Mouse (Mus musculus): ENCODE results near the gene 4930503B20Rik. TPM values are rescaled to one million over a fixed set of nuclear protein-coding genes. Genes with fewer than 3 reads are reported as not detected.
A peak's percentile ranks its signal among the peaks of the same experiment; 100 is the strongest.

4930503B20Rik gene
- not detected for total RNA-seq (2021)
- long read RNA-seq, experiment 1: 0 reads
- long read RNA-seq, experiment 2: 0 reads

DNA sequence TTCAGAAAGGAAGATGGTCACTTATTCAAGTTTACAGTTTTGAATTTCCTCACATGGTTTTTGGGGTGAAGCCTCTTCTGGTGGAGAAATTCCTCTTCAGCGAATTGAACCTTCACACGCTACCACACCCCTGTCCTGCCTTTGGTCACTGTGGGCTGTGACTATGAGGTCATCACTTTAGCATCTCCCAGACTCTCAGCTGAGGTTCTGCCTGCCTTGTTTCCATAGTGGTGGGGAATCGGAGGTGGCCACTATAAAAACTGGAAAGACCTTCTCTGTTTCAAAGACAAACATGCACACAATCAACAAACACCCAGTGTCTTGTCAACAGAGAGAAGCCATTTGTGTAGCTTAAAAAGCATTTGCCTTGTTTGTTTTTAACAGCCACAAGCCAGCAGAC is at the start of gene 4930503B20Rik:
TSS of gene 4930503B20Rik (minus strand) at position 101 of the 400 bp plus-strand sequence.
- DNase-seq: no peak

DNA sequence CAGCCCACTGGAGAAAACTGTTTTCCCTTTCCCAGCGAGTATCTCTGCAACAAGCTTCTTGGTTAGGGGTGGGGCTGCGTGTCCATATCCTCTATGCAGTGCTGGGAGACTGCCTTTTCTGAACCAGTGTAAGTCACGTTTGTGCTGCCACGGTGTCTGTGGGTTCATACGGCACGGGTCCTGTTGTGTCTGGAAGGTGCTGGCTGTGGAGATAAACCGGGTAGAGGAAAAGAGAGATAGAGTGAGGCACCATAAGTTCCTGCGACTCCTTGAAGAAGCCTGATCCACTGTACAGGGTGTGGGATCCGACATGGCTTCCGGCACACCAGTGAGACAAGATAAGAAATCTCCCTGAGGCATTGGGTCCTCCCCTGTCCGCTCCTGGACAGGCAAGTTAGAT is 48.9 kb upstream of the 4930503B20Rik start:
- no peak for DNase-seq

DNA sequence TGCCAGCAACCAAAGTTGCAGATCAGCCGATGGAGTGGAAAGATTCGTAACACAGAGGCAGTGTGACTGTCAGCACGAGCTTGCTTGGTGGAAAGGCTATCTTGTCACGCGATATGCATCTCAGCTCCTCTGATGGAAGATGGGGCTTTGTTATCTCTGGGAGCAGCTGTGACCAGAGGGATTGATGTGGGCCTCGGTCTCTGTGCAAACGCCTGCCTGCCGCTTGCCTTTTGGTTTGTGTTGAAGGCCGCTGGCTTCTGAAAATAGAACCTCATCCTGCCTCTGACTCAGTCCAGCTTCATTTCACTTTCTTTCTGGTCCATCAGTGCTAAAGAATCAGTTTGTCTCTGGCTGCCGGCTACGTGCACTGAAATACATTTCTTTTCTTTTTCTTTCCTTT is 47.9 kb upstream of the 4930503B20Rik start:
- peak; percentile 61 to 66 for DNase-seq

DNA sequence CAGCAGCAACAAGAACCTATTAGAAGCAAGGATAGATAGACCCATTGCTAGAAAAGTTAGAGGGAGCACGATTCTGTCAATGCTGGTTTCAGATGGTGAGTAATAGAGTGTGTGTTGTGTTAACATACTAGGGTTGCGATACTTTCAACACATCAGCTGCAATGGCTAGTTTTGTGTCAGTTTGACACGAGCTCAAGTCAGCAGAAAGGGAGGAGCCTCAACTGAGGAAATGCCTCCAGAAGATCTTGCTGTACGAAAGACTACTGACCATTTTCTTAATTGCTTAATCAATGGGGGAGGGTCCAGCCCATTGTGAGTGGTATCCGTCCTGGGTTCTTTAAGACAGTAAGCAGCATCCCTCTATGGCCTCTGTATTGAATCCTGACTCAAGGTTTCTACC is 41.4 kb upstream of the 4930503B20Rik start:
- no peak for DNase-seq

DNA sequence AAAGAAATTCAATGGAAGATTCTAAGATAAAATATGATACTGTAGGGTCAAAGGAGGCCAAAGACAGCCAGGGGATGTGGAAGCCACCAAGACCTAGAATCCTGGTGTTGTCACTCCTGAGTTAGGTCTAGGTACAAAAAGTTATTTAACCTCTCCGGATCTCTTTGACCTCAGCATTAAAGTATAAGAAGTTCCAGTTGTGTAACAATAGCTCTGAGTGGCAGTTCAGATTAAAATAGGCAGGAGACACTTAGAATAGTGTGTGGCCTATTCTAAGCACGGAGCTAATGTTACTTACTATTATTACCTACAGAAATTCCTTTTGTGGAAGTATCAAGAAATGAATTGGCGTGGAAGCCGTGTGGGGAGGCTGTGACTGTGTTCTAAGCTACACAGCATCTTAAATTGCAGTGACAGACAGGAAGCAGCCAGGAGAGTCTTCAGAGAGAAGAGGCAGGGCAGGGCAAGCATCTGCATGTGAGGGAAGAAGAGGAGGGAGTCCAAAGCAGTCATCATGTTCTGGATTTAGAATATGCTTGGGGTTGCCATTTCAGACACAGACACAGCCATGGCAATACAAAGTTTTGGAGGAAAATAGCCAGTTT is 36.1 kb upstream of the 4930503B20Rik start:
- DNase-seq: no peak

DNA sequence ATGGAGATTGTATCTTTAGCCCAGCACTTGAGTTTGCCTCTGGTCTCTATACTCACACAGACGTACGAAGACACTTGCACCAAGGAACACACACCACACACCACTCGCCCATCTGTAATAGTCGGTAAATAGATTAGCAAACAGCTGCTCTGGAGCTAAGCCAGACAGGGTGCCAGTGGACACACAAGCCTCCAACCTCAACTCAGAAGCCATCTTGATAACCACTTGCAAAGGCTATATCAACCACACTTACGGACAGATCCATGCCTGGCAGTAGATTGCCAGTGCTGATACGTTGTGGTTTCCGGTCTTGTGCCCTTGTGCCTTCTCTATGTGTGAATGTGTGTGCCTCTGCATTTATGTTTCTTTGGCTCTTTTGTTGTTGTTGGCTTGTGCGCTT is 35.3 kb upstream of the 4930503B20Rik start:
- no peak for DNase-seq

DNA sequence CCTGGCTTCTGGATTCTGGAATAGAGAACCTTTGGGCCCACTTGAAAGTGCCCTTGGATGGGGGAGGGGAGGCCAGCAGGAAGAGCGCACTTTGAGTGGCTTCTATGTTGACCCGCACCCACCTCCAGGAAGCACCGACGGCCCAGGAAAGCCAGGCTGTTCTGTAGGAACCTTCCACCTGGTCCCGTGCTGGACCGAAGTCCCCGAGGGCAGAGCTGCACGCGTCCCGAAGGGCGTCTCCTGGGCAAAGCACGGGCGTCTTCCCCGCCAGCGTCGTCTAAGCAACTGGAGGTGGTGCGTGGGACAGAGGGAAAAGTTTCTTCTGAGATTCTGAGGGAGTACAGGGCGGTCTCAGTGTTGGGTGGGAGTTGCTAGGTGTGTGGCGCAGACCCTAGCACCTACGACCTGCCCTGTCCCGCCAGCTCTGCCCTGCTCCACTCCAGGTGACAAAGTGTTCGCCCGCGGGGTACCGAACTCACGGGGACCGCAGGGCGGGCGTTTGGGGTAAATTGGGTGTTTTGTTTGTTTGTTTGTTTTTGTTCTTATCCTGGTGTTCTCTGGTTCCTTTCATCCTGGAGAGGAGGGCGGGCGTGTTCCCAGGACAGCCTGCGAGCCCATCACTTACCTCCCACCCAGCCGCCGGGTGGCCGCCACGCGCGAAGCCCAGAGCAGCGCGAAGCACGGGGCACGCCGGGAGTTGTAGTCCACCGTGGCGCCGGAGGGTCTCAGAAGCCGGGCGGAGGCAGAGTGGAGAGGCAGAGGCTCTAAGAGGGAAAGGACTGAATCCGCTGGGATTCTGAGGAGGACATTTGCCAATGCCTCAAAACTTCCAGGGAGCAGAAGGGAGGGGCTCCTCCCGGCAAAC is 33.9 kb upstream of the 4930503B20Rik start, which contains the start of gene Samd13:
TSS of gene Samd13 (minus strand) at position 782 of the 865 bp plus-strand sequence.
- peak; percentile 60 to 74 for DNase-seq

DNA sequence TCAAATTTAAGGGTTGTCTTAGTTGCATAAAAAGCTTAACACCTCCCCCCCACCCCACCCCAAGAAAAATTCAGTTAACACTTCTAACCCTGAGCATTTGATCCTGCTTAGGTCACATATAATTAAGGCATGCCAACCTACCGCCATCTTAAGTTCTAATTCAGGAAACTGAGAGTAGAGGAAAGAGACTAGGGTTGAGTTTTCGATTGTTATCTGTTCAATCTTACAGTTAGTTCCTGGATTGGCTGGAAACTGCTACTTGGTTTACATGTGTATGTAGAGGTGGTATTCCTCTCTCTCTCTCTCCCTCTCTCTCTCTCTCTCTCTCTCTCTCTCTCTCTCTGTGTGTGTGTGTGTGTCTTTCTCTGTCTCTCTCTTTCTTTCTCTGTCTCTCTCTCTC is 32.0 kb upstream of the 4930503B20Rik start:
- no peak for DNase-seq

DNA sequence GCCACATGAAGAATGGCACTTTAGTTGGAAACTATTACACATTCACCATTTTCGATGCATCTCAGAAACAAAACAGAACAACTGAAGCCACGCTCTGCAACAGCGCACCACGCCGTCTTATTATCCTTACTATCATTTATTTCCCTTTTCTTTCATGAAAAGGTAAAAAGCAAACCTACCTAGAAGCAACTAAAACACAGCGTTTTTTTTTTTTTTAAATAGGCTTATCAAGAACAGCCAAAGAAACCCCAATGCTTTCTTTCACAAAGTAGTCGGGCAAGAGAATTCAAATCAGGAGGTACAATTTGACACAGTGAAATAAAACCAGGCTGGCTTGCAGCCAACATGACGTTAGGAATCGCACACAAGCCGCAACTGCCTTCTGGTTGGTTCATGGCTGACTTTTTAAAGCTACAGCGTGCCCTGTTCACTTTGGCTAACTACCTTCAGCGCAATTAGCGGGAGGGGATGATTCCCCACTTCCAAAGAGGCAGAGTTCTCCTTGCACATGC is 31.1 kb upstream of the 4930503B20Rik start:
- DNase-seq: peak; percentile 70 to 79

DNA sequence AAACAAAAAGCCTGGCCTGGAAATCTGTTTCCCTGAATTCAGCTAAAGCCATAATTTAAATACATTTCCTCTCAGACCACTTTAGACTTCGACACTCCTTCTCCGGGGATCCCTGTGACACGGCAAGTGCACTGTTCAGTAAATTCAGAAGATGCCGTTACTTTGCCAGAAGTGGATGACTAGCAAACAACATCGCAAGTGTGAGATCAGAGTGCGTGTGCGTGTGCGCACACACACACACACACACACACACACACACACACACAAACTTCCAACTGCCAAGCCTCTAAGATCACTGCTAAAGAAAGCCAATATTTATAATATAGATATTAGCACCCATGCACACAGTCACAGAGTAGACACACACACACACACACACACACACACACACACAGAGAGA is 30.6 kb upstream of the 4930503B20Rik start:
- DNase-seq: no peak

DNA sequence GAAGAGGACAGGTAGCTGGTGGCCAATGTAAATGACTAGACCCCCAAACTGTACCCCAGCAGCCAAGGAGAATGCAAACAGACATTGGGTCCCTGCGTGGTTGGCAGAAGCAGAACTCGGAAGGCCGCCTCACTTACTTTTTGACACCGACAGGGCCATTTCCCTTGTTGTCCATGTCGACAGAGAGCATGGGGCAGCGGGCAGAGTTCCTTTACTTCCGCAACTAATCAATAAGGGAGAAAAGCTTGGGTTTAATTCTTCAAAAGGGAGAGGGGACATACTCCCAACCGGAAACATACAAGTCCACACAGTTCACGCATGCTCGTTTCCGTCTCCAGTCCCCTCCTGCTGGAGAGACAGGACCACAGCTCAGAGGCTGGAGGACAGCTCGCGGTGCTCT is 29.5 kb upstream of the 4930503B20Rik start:
- no peak for DNase-seq

DNA sequence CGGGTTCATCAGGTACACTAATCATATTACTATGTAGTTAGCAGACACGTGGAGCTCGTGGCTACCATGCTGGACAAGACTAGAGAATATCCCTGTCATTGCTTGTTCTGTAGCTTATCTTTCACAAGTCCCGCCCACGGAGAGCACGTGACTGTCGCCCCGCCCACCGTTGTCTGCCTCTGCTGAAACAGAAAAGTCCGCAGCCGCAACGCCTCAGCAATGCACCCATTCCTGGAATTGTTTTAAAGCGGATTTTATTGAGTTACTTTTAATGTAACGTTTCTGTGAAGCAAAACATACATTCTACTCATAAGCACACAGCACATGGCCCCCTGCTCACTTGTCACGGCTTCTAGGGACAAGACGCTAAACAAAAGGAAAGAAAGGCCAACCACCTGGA is 28.5 kb upstream of the 4930503B20Rik start:
- no peak for DNase-seq

DNA sequence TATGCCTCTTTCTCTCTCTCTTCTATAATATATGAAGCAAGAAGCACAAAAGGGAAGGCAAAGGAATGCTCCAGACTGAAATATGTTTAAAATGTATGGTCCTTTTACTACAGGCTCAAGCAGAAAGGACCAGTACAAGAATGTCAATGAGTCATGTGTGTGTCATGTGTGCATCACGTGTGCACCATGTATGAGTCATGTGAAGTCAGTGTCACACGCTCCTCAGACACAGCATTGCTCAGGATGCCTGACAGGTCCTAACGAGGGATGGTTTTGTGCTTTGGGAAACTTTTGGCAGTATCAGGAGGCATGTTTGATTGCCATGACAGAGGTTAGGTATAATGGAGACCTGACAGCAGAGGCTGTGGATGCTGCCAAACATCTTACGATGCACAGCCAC is 25.1 kb upstream of the 4930503B20Rik start:
- DNase-seq: no peak

DNA sequence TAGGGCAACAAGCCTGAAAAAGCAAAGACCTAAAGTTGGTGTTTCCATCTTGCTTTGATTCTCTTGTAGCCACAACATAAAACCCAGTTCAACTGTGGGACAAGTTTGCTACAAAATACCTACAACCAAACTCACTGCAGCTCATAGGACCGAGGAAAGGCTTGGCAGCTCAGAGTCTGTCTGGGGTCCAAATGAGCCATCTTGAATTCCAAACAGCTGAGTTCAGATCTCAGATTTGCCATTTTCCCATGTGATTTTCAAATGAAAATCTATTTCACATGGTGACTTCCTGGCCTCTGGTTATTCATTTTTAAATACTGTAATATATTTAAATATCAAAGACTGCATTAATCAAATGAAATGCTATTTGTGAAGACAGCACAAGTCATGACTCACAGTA is 24.0 kb upstream of the 4930503B20Rik start:
- DNase-seq: no peak

DNA sequence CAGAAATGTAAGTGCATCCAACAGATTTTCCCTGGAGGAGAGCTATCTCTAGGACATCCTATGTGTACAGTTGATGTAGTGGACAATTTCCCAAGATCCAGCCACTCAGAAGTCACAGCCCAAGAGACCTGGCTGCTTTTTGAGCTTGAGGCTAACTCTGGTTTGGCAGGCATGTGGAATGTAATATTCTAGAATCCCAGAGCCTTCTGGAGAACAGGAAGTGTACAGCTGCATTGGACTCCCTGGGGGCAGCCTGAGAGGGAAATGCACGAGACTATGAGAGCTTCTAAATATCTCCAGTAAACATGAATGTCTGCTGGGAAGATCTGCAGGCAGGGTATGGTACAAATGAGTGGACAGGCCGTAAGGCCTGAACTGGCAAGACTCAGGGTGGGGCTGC is 20.0 kb upstream of the 4930503B20Rik start:
- DNase-seq: no peak

DNA sequence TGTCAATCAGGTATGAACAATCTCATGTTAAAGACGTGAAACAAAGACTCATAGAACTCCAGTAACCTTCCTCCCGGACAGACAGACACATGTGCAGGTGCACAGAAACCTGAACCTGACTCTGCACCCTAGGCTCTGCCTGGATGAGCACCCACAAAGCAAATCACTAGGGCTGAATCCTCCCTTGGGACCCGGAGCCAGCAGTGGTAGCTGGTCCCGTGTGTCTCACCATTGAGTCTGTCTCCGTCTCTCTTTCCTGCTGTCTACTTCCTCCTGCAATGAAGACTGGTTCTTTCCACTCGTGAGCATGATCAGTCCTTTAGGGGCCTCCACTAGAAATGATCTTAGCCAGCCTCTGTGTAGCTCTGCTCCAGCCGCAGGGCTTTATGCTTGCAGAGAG is 10.8 kb upstream of the 4930503B20Rik start:
- no peak for DNase-seq

DNA sequence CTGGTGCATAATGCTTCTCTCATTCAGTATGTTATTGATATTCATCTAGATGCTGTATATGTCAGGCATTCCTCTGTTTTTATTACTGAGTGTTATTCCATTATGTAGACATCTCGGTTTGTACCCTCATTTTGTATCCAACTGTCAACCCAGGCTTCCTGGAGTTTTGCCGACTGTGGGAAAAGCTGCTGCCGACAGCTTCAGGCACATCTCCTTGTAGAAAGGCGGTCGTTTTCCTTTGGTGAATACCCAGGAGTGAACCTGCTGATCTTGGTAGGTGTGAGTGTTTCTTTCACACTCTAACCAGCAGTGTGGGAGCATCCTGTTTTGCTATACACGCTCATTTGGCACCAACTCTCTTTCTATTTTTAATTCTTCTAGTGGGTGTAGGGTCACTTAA is 9.9 kb upstream of the 4930503B20Rik start:
- DNase-seq: no peak

DNA sequence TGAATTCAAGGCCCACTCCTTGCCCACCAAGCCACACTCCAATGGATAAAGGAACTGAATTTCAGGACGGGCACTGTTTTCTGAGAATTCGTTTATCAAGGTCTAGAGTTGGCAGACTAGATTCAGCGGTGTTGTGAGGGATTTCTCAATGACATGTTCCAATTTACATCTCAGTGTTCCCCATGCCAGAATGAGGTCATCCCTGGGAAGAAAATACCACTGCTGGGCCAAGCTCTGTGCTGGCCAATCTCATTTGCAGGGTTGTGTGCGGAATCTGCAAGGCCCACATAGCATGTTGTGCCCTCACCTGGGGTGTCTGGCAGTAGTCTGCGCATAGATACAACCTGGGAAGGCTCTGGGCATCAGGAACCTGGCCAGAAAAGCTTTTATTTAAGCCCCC is 8.2 kb upstream of the 4930503B20Rik start:
- DNase-seq: peak; percentile 42 to 45

DNA sequence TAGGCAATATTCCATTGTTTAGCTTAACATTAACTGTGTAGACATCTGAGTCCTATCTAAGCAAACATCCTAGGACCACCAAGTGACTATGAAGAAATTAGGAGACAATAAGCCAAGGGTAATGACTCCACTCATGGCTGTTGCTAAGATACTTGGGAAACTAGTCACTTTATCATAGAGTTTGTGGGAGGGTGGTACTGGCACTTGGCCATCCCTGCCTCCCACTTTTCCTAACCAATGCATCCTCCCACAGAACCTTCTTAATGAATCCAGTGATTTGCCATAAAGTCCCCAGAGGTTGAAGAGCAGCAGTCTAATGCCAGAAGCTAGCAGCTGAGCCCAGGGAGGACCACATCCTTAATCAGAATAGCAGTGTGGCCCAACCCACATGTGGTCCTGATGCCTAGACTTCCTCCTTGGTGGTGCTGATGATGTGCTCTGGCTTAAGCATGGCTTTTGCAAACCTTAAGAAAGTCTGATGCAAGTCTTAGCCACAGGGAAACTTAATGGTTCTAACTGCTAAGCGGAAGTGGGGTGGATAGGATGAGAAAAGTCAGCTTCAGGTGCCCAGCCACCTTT is 7.0 kb upstream of the 4930503B20Rik start:
- DNase-seq: no peak

DNA sequence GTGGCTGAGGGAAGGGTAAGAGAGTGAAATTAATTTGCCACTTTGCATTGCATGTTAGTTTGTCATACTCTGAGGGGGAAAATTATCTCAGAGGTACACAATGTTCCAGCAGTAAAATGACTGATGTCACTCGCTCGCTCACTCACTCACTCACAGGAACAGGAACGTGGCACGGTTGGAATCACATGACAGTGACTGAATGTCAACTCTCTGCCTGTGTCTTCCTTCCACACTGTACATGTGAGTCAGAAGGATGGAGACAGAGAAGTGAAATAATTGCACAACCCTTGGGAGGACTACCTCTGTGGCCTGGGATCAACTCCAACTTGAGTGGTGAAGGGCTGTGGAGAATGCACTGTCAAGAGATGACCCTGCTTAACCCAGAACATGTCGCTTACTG is 6.3 kb upstream of the 4930503B20Rik start:
- peak; percentile 62 to 66 for DNase-seq

DNA sequence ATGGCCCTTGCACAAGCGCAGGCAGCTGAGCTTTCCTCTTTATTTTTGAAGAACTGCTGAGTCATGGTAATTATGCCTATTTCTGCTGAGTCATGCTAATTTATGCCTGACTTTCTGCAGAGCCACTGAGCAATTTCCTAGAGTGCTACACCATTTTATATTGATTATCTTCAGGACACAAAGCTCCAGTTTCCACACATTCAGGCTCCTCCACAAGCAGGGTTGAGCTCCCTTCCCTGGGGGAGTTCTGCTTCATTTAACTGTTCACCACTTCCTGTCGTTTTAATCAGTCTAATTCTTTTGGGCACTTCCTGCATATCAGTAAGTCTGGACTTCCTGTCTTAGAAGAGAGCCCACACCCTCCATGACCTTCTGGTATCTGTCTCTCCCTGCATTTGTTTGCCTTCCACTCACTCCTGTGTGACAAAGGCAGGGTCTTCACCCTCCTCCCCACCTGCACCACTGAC is 4.0 kb upstream of the 4930503B20Rik start:
- no peak for DNase-seq

DNA sequence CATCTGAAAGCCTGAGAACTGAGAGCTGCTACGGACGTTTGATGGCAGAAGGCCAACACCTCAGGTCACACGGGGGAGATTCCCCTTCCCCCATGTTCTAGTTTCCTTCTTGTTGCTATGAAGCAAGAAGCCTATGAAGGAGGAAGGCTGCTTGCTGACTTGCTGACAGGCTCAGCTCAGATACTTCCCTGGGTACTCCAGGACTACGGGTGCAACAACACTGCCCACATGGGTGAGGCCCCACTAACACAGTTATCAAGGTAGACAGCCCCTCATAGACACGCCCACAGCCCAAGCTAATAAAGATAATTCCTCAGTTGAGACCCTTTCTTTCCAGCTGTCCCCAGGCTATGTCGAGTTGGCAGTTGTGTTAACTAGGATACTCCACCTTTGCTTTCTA is 2.6 kb upstream of the 4930503B20Rik start:
- DNase-seq: no peak

DNA sequence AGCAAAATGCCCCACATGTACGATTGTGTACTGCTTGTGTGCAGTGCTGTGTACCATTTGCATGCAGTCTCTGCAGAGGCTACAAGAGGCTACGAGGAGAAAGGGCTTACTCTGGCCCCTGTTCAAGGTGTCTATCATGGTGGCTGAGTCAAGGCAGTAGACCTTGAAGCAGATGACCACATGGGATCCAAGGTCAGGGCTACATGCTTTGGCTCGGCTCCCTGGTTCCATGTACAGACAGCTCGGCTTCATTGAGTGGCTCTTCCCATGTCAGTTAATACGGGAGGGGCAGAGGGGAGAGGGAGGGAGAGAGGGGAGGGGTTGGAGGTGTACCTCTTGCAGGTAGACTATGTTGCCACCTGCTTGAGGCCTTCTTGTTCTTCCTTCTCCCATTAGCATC is 1.3 kb upstream of the 4930503B20Rik start:
- peak; percentile 66 to 74 for DNase-seq
